Mouse (Mus musculus): ENCODE data around the gene Stat2.
"Not testable (repeated sequence)": the region's sequence is repeated elsewhere in the genome, so short reads cannot be mapped to it uniquely, and the experiment has no call there.

DNA sequence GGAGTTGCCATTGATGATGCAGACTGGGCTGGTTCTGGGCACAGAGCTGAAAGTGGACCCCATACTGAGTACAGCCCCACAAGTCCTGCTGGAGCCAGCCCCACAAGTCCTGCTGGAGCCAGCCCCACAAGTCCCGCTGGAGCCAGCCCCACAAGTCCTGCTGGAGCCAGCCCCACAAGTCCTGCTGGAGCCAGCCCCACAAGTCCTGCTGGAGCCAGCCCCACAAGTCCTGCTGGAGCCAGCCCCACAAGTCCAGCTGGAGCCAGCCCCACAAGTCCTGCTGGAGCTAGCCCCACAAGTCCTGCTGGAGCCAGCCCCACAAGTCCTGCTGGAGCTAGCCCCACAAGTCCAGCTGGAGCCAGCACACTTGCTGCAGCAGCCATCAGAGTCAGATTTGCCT lies 20.2 kb downstream of the Stat2 start:
- not testable (repeated sequence) for TF ChIP-seq CTCF (IDR thresholded peaks at IDR 0.05; ENCODE audit: low read depth, low read length); GATA1 (IDR thresholded peaks at IDR 0.05; ENCODE audit: borderline replicate concordance, low read length); POLR2AphosphoS5 (IDR thresholded peaks at IDR 0.05; ENCODE audit: insufficient replicate concordance, low read depth, low read length); TAL1 (conservative IDR thresholded peaks at IDR 0.05; ENCODE audit: low read depth, low read length)
